Mouse (Mus musculus): Measurements from ENCODE around the gene Plekha7.

GRCm38 (mm10) chr7:116120737-116121136 lies 187.4 kb downstream of the Plekha7 start:
- TF ChIP-seq CTCF (IDR thresholded peaks at IDR 0.05; ENCODE audit: extremely low read depth, insufficient read depth, insufficient read length, insufficient replicate concordance) = no peak
- no peak for TF ChIP-seq POLR2A (IDR thresholded peaks at IDR 0.05; ENCODE audit: low read depth, low read length)
